Mouse (Mus musculus): Measurements from ENCODE around the gene Arhgap24.

The Arhgap24 gene

DNA sequence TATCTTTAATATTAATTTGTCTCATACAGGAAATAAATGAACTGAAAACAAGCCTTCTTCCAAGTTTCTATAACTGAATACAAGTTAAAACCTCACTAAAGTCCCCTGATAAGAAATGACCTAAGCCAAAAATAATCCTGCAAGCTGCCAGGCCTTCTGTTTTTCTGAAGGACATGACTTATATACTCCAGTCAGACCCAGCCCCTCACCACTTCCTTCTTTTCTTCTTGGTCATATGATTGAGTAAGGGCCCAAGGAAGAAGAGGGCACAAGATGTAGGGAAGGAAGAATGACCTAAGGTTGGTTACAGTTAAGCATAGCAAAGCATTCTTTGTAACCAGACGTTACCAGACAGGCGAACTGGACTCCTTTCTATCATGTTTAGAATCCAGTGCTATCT is 21.1 kb downstream of the Arhgap24 start:
- DNase-seq, result peak; percentile 11 to 18

DNA sequence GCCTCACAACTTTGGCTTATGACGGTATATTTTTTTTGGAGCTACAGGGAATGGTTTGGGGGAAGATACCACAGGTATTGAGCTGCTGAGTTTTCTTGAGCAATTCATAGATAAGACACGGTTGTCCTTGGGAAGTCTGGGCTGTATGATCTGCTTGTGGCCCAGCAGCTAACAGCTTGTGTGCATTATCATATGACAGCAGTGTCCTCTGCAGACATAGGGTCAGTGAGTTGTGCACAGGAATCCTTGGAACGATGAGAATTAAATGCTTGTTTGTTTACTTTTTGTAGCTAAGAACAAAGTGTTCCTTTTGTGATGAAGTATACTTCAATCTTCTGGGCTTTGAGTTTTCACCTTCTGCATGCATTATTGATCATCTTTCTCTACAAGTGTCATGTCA is 21.9 kb downstream of the Arhgap24 start:
- DNase-seq, result peak in 1 of 2 experiments; percentile 17

DNA sequence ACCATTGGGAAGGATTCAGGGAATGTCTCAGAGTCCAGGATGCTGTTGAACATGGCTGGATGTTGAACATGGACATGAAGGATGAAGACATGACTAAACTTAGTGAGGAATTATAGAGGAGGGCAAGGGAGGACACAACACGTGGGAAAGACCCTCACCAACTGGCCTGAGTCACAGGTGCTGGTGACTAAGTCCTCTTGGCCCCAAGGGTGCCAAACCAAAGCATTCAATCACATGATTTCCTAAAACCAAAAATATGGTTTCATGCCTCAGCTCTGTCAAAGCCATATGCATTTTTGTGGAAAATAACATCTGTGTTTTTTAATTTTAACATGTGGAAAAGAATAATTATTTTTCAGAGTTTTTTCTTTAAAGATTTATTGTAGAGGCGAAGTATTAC is 22.7 kb downstream of the Arhgap24 start:
- DNase-seq, result no peak

DNA sequence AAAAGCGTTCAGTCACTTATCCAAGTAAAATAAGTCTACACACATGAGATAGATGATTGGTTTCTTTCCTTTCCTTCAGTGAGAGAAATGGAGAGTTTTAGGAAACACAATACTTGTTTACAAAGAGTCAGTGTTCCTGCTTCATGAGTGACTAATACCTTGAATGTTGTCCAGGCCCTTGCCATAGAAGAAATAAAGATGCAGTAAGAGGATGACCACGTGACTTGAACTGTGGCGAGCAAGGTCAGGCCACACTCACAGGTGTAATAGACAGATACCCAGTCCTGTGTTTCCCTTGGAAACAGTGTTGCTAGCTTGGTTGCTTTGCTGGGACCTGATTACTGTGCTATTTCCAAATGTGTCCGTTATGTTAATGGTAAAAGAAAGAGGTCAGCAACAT is 23.4 kb downstream of the Arhgap24 start:
- DNase-seq, result no peak

DNA sequence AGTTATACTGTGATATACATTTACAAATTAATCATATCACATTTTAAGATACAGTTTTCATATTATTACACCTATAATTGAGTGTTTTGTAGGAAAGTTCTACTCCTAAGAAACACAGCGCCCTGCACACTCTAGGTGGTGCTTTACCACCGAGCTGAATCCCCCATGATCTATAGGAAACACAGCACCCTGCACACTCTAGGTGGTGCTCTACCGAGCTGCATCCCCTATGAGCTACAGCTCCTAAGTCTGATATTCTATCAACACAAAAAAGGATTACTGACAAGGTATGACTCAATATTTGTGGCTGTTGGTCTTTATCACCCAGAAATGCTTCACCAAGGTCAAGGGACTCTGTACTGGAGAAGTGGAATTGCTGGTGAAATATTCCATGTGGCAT is 27.0 kb downstream of the Arhgap24 start:
- DNase-seq, result no peak

DNA sequence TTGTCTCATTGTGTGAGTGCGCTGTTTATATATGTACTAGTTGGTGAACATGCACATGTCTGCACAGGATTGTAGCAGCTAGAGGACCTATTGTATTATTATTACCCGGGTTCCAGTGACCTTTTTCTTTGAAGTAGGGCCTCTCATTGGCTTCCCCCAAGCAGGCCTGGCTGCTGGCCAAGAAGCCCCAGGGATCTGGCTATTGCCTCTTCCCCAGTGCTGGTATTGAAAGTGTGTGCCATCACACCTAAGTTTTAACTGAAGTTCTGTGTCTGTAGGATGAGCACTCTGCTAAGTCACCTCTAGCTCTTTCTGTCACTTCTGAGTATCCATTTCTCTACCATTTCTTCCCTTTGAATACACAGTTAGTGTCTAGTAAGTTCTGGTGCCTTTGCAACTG is 28.2 kb downstream of the Arhgap24 start:
- no peak for DNase-seq

DNA sequence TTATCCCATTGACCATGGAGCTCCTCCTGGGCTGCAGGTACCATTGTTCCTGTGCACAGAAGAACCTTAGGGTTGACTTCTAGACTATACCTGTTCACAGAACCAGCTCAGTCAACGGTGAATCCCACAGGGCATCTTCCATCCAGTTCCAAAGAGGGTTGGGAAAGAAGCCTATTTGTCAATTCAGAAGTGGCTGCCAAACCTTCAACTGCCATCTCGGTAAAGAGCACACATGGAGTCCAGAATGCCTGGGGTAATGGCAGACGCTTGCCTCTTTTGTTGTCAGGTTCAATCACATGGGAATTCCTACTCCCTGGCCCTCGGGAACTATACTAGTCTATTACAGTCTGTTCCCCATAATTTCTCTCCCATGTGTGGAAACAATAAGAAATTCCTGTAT is 30.5 kb downstream of the Arhgap24 start:
- no peak for DNase-seq

DNA sequence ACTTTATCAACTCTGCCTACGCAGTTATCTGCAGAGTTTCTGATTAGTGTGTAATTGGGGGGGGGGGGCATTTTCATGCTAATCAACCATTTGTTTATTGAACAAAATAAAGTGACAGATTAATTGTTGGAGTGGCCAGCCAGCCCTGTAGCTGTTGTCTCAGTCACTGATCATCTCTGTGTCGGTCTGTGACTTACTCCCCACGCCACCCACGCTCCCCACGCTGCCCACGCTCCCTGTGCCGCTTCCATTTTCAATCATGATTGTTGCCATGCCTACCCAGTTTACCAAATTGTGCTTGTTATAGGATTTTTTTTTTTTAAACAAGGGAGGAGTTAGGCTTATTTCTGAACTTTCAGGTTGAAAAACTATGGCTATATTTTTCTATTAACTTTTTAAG is 34.3 kb downstream of the Arhgap24 start:
- DNase-seq, result no peak

DNA sequence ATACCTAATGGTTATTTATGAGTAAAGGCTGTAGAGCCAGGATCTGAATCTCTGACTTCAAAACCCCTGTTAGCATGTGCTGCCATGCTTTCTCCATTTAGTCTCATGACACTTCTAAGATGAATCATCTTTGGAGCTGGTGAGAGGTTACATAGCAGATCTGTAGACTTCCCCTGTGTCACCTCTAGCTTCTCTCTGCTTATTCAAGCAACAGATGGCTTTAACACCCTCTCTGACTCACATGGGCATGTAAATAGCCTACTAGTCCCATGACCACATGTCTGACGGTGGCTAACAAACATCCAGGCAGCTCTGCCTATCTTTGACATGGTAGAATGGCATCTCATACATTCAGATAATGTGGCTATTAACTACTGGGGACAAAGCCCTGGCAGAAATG is 39.3 kb downstream of the Arhgap24 start:
- no peak for DNase-seq

DNA sequence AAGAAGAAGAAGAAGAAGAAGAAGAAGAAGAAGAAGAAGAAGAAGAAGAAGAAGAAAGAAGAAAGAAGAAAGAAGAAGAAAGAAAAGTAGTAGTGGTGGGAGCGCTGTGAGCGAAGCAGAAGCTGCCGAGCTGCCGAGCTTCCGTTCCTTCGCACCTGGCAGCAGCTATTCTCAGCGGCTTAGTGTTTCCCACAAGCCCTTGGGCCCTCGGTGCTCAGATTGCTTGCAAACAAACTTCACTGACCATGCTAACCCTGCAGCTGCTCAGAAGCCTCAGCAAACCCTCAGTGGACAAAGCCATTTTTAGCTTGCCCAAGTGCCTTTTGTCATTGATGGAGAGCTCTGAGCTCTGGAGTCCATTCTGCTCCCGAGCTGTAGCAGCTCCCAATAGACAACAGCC is 54.1 kb downstream of the Arhgap24 start:
- DNase-seq, result no peak

DNA sequence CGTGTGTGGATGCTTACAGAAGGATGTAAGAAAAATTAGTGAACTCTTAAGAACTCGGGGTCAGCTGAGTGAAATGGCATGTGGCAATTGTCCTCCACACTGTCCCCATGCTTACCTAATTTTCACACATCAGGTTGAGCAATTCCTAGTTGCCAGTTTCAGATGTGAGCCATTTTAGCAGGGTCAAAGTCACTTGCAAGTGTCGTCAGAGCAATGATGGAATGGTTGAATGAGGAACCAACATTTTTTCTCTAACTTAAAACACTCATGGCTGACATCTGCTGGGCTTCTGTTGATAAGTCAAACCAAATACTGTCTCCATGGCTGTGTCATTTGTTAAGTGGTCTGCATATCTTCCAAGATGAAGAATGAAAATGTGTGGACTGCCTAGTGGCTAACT is 56.6 kb downstream of the Arhgap24 start:
- DNase-seq, result no peak

DNA sequence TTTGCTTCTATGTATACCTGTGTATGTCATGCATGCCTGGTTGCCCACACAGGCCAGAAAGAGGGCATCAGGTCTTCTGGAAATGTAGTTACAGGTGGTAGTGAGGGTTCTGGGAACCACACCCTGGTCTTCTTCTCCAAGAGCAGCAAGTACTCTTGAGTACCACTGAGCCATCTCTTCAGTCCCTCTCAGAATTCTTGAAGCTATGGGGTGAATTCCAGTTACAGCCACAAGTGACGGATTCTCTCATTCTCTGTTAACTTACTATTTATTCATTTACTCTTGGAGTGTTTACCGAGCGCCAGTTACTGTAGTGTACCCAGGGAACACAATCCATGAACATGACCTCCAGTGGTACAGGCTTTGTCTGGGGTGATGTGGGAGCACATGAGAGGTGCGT is 65.1 kb downstream of the Arhgap24 start:
- DNase-seq, result no peak

DNA sequence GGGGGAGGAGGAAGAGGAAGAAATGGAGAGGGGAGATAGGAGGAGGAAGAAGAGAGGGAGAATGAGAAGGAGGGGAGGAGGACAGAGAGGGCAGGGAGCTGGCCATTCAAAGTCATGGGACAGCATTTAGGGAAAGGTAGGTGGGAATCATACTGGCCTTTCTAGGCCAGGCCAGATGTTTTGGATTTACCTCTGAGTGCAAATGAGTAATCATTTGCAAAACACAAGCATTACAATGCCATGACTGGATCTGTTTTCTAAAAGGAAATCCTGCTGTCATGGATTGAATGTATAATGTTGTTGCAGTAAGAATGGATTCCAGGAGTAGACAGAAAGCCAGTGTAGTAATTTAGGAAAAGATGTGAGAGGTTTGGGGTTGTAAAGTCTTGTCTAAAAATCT is 66.6 kb downstream of the Arhgap24 start:
- no peak for DNase-seq

DNA sequence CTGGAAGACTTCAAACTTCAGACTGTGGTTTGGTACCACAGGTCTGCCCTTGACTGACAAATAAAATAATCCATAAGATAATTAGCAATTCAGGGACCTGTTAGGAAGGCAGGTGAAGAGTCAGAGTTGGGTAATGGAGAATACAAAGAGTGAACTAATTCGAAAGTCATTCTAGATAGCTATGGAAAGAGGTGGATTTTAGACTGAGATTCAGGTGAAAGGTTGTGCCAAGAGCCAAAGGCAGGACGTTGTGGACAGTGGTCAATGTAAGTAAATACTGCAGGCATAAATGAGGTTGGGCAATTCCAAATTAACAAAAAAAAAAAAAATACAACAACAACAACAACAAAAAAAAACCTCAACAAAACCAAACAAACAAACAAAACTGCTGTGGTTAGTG is 67.2 kb downstream of the Arhgap24 start:
- DNase-seq, result no peak

DNA sequence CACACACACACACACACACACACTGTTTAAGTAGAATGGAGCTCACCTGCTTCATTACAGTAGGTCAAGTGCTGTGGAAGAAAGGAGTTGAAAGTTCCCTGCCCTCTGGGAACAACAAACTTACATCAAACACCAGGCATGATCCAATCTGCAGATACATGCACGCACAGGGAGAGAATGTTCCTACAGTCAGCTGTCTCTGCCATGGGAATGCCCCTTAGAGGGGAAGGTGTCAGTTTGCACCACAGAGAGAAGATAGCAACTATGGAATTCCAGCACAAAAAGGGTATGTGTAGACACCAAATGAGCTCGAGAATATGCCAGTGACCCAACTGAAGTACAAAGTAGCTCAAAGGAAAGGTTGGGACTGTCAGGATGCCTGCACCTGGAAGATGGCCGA is 69.0 kb downstream of the Arhgap24 start:
- DNase-seq, result no peak

DNA sequence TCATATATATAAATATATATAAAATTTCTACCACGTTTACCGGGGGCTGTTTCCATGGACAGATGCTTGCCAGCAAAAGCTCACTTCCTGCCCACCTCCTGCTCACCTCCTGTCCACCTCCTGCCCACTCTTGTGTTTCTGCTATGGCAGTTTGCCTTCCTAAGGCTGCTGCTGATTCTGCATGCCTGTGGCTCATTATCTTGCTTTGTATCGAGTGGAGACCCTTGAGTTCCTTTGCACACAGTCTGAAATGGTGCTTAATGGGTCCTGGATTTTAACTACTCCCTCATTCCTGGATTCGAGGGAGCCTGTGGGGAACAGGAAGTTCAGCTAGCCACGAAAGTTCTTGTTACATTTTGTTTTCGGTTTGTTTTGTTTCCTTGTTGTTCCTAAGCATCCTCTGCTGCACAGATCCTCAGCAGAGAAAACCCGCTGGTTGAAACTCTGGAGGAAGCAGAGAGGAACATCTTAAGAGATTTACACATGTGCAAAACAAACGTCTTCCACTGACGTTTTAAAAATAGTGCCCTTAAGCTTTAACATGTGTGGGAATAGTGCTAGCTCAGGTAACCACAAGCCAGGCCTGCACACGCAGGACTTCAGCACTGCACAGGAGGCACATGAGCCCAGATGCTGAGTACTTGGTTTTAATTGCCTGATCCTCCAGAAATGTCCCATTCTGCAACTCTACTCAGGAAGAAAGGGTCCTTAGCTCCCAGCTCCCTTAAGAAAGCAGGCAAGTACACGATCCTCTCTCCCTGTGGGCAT is 69.9 kb downstream of the Arhgap24 start:
- DNase-seq, result no peak

DNA sequence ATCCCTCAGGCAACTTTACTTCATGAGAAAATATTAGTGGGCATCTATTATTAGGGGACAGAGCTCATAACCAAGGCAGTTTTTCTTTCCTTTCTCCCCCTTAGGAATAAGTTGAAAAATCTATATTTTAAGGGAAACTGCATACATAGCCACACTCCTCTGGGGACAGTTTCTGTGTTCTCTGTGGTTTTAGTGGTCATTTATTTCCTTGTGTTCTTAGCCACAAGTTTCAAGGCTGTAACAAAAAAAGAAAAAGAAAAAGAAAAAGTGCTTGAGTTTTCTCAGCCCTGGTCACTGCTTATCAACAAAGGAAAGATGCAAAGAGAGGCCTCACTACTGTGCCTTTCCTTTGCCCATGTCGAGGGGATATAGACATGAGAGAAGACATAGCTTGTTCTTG is 71.3 kb downstream of the Arhgap24 start:
- DNase-seq, result no peak

DNA sequence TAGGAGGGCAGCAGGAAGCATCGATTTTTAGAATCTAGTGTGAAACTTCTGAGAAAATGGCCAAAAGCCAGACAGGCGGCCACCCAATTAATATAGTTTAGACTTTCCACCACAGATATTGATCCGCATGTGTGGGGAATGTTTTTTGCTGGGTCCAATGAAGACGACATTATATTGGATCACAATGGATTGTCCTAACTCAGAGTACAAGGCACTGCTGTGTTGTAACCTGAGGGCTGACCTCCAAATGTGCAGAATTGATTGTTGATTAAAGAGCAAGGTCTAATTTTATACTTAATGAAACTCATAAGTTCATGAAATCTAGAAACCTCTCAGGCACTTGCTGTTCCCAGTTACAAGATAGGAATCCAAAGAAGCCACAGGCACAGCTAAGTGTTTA is 74.8 kb downstream of the Arhgap24 start:
- DNase-seq, result no peak

DNA sequence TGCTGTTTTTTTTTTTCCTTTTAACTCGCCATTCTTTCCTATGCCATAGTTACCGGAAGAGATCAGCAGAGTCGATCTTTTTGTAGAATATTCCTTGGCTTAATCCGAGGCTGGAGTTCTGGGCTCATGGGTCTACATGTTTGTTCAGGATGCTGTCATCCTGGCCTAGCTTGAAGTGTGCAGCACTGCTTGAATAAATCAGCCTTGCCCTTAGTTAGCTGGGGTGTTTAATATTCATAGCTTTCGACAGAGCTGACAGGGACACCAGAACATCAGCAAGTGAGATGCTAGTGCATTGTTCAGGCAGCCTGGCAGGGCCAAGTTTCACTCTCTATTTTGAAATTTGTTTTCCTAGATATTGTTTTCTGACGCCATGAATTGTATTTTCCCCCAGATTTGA is 79.1 kb downstream of the Arhgap24 start:
- DNase-seq, result no peak

DNA sequence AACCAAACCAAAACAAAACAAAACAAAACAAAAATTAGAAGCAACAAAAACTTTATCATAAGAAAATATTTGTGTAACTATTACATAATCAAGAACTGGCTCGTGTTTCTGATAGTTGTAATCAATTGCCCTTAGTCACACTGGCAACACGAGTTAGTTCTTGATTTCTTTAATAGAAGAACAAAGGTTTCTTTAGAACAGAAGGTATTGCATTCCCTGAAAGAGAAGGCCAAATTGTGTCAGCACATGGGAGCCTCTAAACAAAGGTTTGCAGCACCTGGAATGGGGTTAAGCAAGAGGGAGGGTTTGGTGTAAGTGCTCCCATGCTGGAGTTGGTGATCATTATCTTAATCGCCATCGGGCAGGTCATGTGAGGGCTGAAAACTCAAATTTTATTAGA is 82.8 kb downstream of the Arhgap24 start:
- DNase-seq, result no peak

DNA sequence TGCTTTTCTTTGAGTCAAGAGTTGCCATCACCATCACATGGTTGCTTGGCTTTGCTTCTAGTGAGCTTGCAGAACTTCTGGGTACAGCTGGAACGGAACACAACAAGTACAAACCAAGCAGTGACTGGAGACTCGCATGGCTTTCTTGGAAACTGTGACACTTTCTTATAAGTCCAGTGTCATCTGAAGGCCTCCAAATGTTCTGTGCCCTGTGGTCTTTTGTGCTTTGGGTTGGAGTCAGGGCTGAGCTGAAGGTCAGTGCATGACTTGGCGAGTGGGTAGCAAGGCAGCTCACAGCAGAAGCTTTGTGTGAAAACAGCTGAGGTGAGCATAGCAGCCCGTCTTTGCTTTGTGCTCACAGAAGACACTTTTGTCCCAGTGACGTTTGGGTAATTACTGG is 87.6 kb downstream of the Arhgap24 start:
- no peak for DNase-seq

DNA sequence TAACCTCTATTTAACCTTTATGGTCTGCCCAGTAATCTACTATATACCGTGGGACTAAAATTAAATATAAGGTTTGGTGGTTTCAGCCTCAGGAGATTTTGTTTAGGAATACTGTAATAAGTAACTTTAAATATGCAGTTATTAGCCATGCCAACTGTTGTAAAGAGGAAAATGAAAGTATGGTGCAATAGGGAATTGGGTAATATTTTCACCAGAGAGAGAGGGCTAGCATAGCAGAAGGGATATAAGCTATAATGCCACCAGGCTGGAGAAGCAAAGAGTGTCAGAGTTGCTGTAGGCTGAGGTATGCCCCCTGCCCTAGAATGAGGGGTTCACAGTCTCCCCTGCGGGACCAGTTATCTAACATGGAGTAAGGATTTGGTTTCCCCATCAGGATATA is 90.3 kb downstream of the Arhgap24 start:
- DNase-seq, result no peak

DNA sequence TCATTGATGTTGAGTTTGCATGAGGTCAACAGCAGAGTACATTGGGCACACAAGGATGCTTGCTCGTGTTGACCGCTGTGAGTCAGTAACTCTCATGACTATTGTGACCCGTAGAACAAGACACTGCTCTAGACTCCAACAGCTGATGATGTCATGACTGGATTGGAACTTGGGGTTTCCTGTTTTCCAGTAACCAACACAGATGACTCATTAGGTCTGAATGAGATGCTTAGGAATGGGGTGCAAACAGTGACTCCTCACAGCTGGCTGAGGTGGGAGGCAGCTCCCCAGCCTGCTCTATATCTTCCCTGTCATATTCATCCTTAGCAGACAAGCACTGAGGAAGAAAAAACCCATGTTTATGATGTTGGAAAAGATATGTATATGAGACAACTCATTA is 95.6 kb downstream of the Arhgap24 start:
- DNase-seq, result no peak

DNA sequence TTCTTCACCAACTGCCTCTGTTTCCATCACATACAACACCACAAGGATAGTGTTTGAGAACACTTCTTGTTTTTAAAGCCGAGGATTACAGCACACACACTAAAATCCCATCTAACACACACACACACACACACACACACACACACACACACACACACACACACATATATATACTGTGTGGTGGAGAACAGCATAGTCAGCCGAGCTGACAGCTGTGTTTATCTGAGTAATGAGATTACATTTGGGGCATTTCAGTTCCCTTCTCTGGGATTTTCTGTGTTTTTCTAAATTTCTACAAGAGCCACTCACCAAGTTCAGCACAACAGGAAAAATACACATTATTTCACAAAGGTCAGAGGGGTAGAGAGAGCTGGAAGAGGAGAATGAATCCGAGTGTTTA is 96.5 kb downstream of the Arhgap24 start:
- no peak for DNase-seq

DNA sequence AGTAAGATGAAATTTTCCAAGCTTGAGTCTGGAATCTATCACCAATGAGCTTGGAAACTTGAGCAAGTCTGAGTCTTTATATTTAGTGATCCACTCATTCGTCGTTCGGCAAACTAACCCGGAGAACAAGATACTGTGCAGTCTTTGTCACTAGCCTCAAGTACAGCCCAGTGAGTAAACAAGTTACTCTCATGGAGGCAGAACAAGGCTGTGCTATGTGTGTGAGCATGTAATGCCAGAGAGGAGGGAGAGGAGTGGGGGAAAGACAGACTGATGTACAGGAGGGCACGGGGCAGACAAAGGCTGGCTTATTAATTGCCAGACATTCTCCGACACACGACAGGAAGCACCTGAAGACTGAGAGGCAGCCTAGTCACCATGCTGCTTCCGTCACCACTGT is 97.2 kb downstream of the Arhgap24 start:
- no peak for DNase-seq

Data from kidney, adult 8-10 months (tissue).